Mouse (Mus musculus): ENCODE results near the gene Gm45015. TPM values are rescaled to one million over a fixed set of nuclear protein-coding genes. Genes with fewer than 3 reads are reported as not detected.
A peak's percentile ranks its signal among the peaks of the same experiment; 100 is the strongest.
"Not testable (repeated sequence)": the region's sequence is repeated elsewhere in the genome, so short reads cannot be mapped to it uniquely, and the experiment has no call there.

Gene Gm45015
- polyA plus RNA-seq, 1 experiment from 2014 or later, result not detected

GRCm38 (mm10) chrX:73342483-73342895, 5.8 kb upstream of the Gm45015 start, which contains the start of gene Zfp275:
Zfp275 (plus strand) TSS chrX:73342621.
- Histone ChIP-seq H3K4me1 (ENCODE audit: control insufficient read depth, insufficient read depth, low read depth, low read length) (peaks cover 4% of the 10 kb centered on the region), H3K36me3 (ENCODE audit: control insufficient read depth, insufficient read depth, low read length) (no peaks in the 10 kb centered on the region), H3K27me3 (replicated peaks; ENCODE audit: control insufficient read depth, insufficient read depth, low read length) (no peaks in the 10 kb centered on the region), H3K9me3 (ENCODE audit: control insufficient read depth, low read length) (no peaks in the 10 kb centered on the region), H3K4me2 (ENCODE audit: low read length) (peak within 1 kb of the TSS; percentile 63), H3K9ac (ENCODE audit: low read depth, low read length) (peak within 1 kb of the TSS; percentile 76), H3K4me3 (ENCODE audit: low read length) (peak within 1 kb of the TSS; percentile 54), H3K27ac (ENCODE audit: low read depth, low read length) (peak within 1 kb of the TSS; percentile 72)
- WGBS, result 19% methylated on average over 37 of the region's 37 CpGs
- ATAC-seq, result peak; percentile 98

- 40% methylated on average over 3 of the region's 3 CpGs for WGBS
- Histone ChIP-seq H3K9me3 (ENCODE audit: control insufficient read depth, low read length) (no peaks in the 10 kb centered on the region), H3K27ac (ENCODE audit: low read depth, low read length) (no peak overlapping the region), H3K9ac (ENCODE audit: low read depth, low read length) (peak overlapping the region; percentile 76), H3K36me3 (ENCODE audit: control insufficient read depth, insufficient read depth, low read length) (no peaks in the 10 kb centered on the region), H3K27me3 (replicated peaks; ENCODE audit: control insufficient read depth, insufficient read depth, low read length) (no peaks in the 10 kb centered on the region), H3K4me1 (ENCODE audit: control insufficient read depth, insufficient read depth, low read depth, low read length) (peaks cover 4% of the 10 kb centered on the region), H3K4me3 (ENCODE audit: low read length) (peak overlapping the region; percentile 54), H3K4me2 (ENCODE audit: low read length) (peak overlapping the region; percentile 63)
- ATAC-seq, result peak; percentile 60
Measured at GRCm38 (mm10) chrX:73342068-73342467, 5.4 kb upstream of the Gm45015 start.

GRCm38 (mm10) chrX:73341473-73341872, 4.8 kb upstream of the Gm45015 start:
- H3K4me1 ChIP-seq (ENCODE audit: control insufficient read depth, insufficient read depth, low read depth, low read length), result peaks cover 4% of the 10 kb centered on the region
- H3K4me3 ChIP-seq (ENCODE audit: low read length), result no peak overlapping the region
- H3K4me2 ChIP-seq (ENCODE audit: low read length), result no peak overlapping the region
- no peaks in the 10 kb centered on the region for H3K9me3 ChIP-seq (ENCODE audit: control insufficient read depth, low read length)
- H3K27ac ChIP-seq (ENCODE audit: low read depth, low read length), result no peak overlapping the region
- no peaks in the 10 kb centered on the region for H3K27me3 ChIP-seq (replicated peaks; ENCODE audit: control insufficient read depth, insufficient read depth, low read length)
- WGBS, result 71% methylated on average over 1 of the region's 1 CpGs
- H3K36me3 ChIP-seq (ENCODE audit: control insufficient read depth, insufficient read depth, low read length), result no peaks in the 10 kb centered on the region
- ATAC-seq, result no peak
- no peak overlapping the region for H3K9ac ChIP-seq (ENCODE audit: low read depth, low read length)

GRCm38 (mm10) chrX:73333548-73333947, 3.1 kb downstream of the Gm45015 start:
- no peak overlapping the region for H3K4me3 ChIP-seq (ENCODE audit: low read length)
- H3K4me2 ChIP-seq (ENCODE audit: low read length), result no peak overlapping the region
- H3K9ac ChIP-seq (ENCODE audit: low read depth, low read length), result no peak overlapping the region
- no peaks in the 10 kb centered on the region for H3K9me3 ChIP-seq (ENCODE audit: control insufficient read depth, low read length)
- no peaks in the 10 kb centered on the region for H3K4me1 ChIP-seq (ENCODE audit: control insufficient read depth, insufficient read depth, low read depth, low read length)
- H3K36me3 ChIP-seq (ENCODE audit: control insufficient read depth, insufficient read depth, low read length), result no peaks in the 10 kb centered on the region
- H3K27ac ChIP-seq (ENCODE audit: low read depth, low read length), result no peak overlapping the region
- no peak for ATAC-seq
- H3K27me3 ChIP-seq (replicated peaks; ENCODE audit: control insufficient read depth, insufficient read depth, low read length), result no peaks in the 10 kb centered on the region

GRCm38 (mm10) chrX:73327215-73327614, 9.4 kb downstream of the Gm45015 start:
- ATAC-seq, result no peak
- H3K27me3 ChIP-seq (replicated peaks; ENCODE audit: control insufficient read depth, insufficient read depth, low read length), result no peaks in the 10 kb centered on the region
- no peaks in the 10 kb centered on the region for H3K4me1 ChIP-seq (ENCODE audit: control insufficient read depth, insufficient read depth, low read depth, low read length)
- H3K4me3 ChIP-seq (ENCODE audit: low read length), result no peak overlapping the region
- no peak overlapping the region for H3K27ac ChIP-seq (ENCODE audit: low read depth, low read length)
- WGBS, result 62% methylated on average over 2 of the region's 2 CpGs
- no peaks in the 10 kb centered on the region for H3K9me3 ChIP-seq (ENCODE audit: control insufficient read depth, low read length)
- H3K4me2 ChIP-seq (ENCODE audit: low read length), result no peak overlapping the region
- no peaks in the 10 kb centered on the region for H3K36me3 ChIP-seq (ENCODE audit: control insufficient read depth, insufficient read depth, low read length)
- H3K9ac ChIP-seq (ENCODE audit: low read depth, low read length), result no peak overlapping the region

- H3K36me3 ChIP-seq (ENCODE audit: control insufficient read depth, insufficient read depth, low read length), result no peaks in the 10 kb centered on the region
- no peak overlapping the region for H3K9ac ChIP-seq (ENCODE audit: low read depth, low read length)
- H3K27me3 ChIP-seq (replicated peaks; ENCODE audit: control insufficient read depth, insufficient read depth, low read length), result no peaks in the 10 kb centered on the region
- ATAC-seq, result no peak
- H3K4me2 ChIP-seq (ENCODE audit: low read length), result no peak overlapping the region
- no peak overlapping the region for H3K27ac ChIP-seq (ENCODE audit: low read depth, low read length)
- no peaks in the 10 kb centered on the region for H3K9me3 ChIP-seq (ENCODE audit: control insufficient read depth, low read length)
- H3K4me3 ChIP-seq (ENCODE audit: low read length), result no peak overlapping the region
- no peaks in the 10 kb centered on the region for H3K4me1 ChIP-seq (ENCODE audit: control insufficient read depth, insufficient read depth, low read depth, low read length)
- WGBS, result 73% methylated on average over 3 of the region's 3 CpGs
Measured at GRCm38 (mm10) chrX:73321029-73321428, 15.6 kb downstream of the Gm45015 start.

- ATAC-seq, result no peak
- no peak overlapping the region for H3K27ac ChIP-seq (ENCODE audit: low read depth, low read length)
- H3K4me1 ChIP-seq (ENCODE audit: control insufficient read depth, insufficient read depth, low read depth, low read length), result no peaks in the 10 kb centered on the region
- 38% methylated on average over 3 of the region's 3 CpGs for WGBS
- no peaks in the 10 kb centered on the region for H3K36me3 ChIP-seq (ENCODE audit: control insufficient read depth, insufficient read depth, low read length)
- no peak overlapping the region for H3K9ac ChIP-seq (ENCODE audit: low read depth, low read length)
- H3K27me3 ChIP-seq (replicated peaks; ENCODE audit: control insufficient read depth, insufficient read depth, low read length), result no peaks in the 10 kb centered on the region
- no peak overlapping the region for H3K4me2 ChIP-seq (ENCODE audit: low read length)
- no peaks in the 10 kb centered on the region for H3K9me3 ChIP-seq (ENCODE audit: control insufficient read depth, low read length)
- no peak overlapping the region for H3K4me3 ChIP-seq (ENCODE audit: low read length)
Measured at GRCm38 (mm10) chrX:73312522-73312921, 24.1 kb downstream of the Gm45015 start.

- H3K27me3 ChIP-seq (replicated peaks; ENCODE audit: control insufficient read depth, insufficient read depth, low read length); H3K27ac ChIP-seq (ENCODE audit: low read depth, low read length); H3K4me1 ChIP-seq (ENCODE audit: control insufficient read depth, insufficient read depth, low read depth, low read length); H3K9me3 ChIP-seq (ENCODE audit: control insufficient read depth, low read length); H3K4me2 ChIP-seq (ENCODE audit: low read length); ATAC-seq; H3K4me3 ChIP-seq (ENCODE audit: low read length); H3K36me3 ChIP-seq (ENCODE audit: control insufficient read depth, insufficient read depth, low read length); H3K9ac ChIP-seq (ENCODE audit: low read depth, low read length): not testable (repeated sequence)
- no CpG with 5 or more reads among the region's 10 CpGs for WGBS
Measured at GRCm38 (mm10) chrX:73295745-73296144, 40.9 kb downstream of the Gm45015 start.

GRCm38 (mm10) chrX:73292876-73293275, 43.8 kb downstream of the Gm45015 start, which contains the start of the genes Xlr5a and Xlr5c:
Xlr5a (minus strand) TSS chrX:73292976.
Xlr5c (minus strand) TSS chrX:73292976.
- H3K9ac ChIP-seq (ENCODE audit: low read depth, low read length); H3K27ac ChIP-seq (ENCODE audit: low read depth, low read length); H3K27me3 ChIP-seq (replicated peaks; ENCODE audit: control insufficient read depth, insufficient read depth, low read length); H3K36me3 ChIP-seq (ENCODE audit: control insufficient read depth, insufficient read depth, low read length); ATAC-seq; H3K4me1 ChIP-seq (ENCODE audit: control insufficient read depth, insufficient read depth, low read depth, low read length); H3K4me2 ChIP-seq (ENCODE audit: low read length); H3K4me3 ChIP-seq (ENCODE audit: low read length); H3K9me3 ChIP-seq (ENCODE audit: control insufficient read depth, low read length): not testable (repeated sequence)
- WGBS, result 88% methylated on average over 11 of the region's 17 CpGs

Data from hindbrain, embryonic 16.5 days (tissue).